Mouse (Mus musculus) embryonic facial prominence, embryonic 12.5 days (tissue): ENCODE results near the gene Gas8. TPM values are rescaled to one million over a fixed set of nuclear protein-coding genes. Genes with fewer than 3 reads are reported as not detected.
"Not testable (repeated sequence)": the region's sequence is repeated elsewhere in the genome, so short reads cannot be mapped to it uniquely, and the experiment has no call there.

ENCODE experiments used
- ATAC-seq: fragments of 200-750 bp; cut with Nextera tagmentation; 2 replicates; pipeline ENCODE4 v1.8.0; 2017; ENCODE audit not compliant: insufficient number of reproducible peaks, insufficient read depth, low FRiP score, low TSS enrichment
- H3K27ac ChIP-seq: fragments of 300-500 bp; sonication (generic); 2 replicates; pipeline ENCODE4 v1.5.1; 2016; ENCODE audit warnings: mild to moderate bottlenecking
- H3K27me3 ChIP-seq: fragments of 300-500 bp; sonication (generic); 2 replicates; pipeline ENCODE4 v1.6.1; 2016; ENCODE audit warnings: mild to moderate bottlenecking, moderate library complexity
- H3K36me3 ChIP-seq: fragments of 300-500 bp; sonication (generic); 2 replicates; pipeline ENCODE4 v1.6.1; 2016; ENCODE audit warnings: mild to moderate bottlenecking
- H3K4me1 ChIP-seq: fragments of 300-500 bp; sonication (generic); 2 replicates; pipeline ENCODE4 v1.6.1; 2016
- H3K4me2 ChIP-seq: fragments of 300-500 bp; sonication (generic); replicated peaks from 2 replicates; pipeline ENCODE4 v1.6.1; 2016; ENCODE audit warnings: mild to moderate bottlenecking, moderate library complexity
- H3K4me3 ChIP-seq: fragments of 300-500 bp; sonication (generic); 2 replicates; pipeline ENCODE4 v1.5.1; 2016; ENCODE audit warnings: mild to moderate bottlenecking
- H3K9ac ChIP-seq: fragments of 300-500 bp; sonication (generic); 2 replicates; pipeline ENCODE4 v1.6.1; 2016; ENCODE audit warnings: mild to moderate bottlenecking, moderate library complexity
- H3K9me3 ChIP-seq: fragments of 300-500 bp; sonication (generic); 2 replicates; pipeline ENCODE4 v1.6.1; 2016; ENCODE audit warnings: mild to moderate bottlenecking, moderate library complexity
- WGBS: fragments of 180-500 bp; shearing (Covaris S2); methylation state at CpG from one replicate; pipeline ENCODE4 v1.1.7; 2016; 5-methylcytosine and 5-hydroxymethylcytosine counted together
- polyA plus RNA-seq: library from polyadenylated mRNA; unstranded; fragments of >200 nt; fragmentation: Nextera tagmentation; extraction: Ambion mirVana; gene quantifications from 2 replicates; pipeline ENCODE4 v1.2.1, GENCODE M21; 2016

The Gas8 gene
- 37.4 and 40.6 TPM in 2 replicates for polyA plus RNA-seq

DNA sequence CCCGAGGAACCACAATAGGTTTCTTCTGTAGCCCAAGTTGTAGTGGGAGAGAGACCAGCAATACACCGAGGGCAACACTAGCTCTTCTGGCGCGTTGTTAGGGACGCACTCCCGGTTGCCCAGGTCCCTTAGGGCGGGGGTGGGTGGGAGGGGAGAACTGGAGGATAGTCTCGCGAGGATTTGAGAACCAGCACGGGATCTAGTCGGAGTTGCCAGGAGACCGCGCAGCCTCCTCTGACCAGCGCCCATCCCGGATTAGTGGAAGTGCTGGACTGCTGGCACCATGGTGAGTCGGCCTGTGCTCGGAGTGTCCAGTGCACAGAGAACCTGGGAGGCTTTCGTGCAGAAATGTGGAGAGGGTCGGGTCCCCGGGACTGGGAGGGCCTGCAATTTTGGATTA is at the start of gene Gas8:
Gene Gas8, plus strand, starts transcription at position 168 of the 400 bp plus-strand sequence.
- H3K4me2 ChIP-seq: peak within 1 kb of the TSS; percentile 93
- peak within 1 kb of the TSS; percentile 85 for H3K9ac ChIP-seq
- ATAC-seq: peak; percentile 84
- H3K27me3 ChIP-seq: peaks cover 7% of the 10 kb centered on the region
- H3K4me1 ChIP-seq: peaks cover 24% of the 10 kb centered on the region
- WGBS: 0% methylated on average over 20 of the region's 20 CpGs
- no peaks in the 10 kb centered on the region for H3K9me3 ChIP-seq
- H3K4me3 ChIP-seq: peak within 1 kb of the TSS; percentile 79
- peaks cover 23% of the 10 kb centered on the region for H3K36me3 ChIP-seq
- H3K27ac ChIP-seq: no peak within 1 kb of the TSS

DNA sequence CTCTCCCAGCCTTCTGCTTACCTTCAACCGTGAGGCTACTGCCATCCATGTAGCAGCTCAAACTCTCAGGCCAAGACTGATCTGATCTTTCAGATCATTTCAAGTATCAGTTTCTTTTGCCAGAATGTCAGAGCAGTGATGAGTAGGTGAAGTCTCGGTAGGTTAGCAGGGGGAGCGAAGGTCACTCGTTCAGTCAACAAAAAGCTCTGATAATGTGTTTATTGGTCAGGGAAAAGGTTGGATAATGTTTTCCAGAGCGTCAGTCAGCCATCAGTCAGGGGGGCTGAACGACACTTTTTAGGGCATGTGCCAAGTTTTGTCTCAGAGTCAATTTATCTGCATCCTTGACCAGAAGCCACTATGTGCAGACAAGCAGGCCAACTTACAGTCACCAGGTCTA is 45.6 kb upstream of the Gas8 start:
- H3K9ac ChIP-seq, H3K4me3 ChIP-seq, H3K36me3 ChIP-seq, ATAC-seq, H3K9me3 ChIP-seq, H3K27me3 ChIP-seq, H3K27ac ChIP-seq, H3K4me2 ChIP-seq, H3K4me1 ChIP-seq: not testable (repeated sequence)
- 63% methylated on average over 6 of the region's 6 CpGs for WGBS

DNA sequence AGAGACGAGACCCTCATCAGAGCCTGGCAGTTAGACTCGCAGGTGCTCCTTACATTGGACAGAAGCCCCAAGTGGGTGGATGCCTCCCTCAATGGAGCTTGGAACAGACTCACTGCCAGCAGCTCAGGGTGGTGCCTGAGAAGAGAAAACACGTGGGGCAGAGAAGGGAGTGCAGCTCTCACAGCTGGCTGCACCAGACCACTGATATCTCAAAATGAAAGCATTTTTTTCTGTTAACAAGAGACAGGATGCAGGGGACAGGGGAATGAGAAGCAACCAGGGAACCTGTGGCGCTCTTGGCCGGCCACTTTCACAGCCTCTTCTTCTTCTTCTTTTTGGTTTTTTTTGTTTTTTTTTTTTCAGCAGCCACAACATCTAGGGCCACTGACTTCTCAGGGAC is 44.1 kb upstream of the Gas8 start:
- H3K4me1 ChIP-seq: peaks cover 15% of the 10 kb centered on the region
- H3K36me3 ChIP-seq, H3K27ac ChIP-seq, H3K4me2 ChIP-seq, ATAC-seq, H3K27me3 ChIP-seq, H3K4me3 ChIP-seq, H3K9ac ChIP-seq, H3K9me3 ChIP-seq: not testable (repeated sequence)
- WGBS: 65% methylated on average over 5 of the region's 5 CpGs

DNA sequence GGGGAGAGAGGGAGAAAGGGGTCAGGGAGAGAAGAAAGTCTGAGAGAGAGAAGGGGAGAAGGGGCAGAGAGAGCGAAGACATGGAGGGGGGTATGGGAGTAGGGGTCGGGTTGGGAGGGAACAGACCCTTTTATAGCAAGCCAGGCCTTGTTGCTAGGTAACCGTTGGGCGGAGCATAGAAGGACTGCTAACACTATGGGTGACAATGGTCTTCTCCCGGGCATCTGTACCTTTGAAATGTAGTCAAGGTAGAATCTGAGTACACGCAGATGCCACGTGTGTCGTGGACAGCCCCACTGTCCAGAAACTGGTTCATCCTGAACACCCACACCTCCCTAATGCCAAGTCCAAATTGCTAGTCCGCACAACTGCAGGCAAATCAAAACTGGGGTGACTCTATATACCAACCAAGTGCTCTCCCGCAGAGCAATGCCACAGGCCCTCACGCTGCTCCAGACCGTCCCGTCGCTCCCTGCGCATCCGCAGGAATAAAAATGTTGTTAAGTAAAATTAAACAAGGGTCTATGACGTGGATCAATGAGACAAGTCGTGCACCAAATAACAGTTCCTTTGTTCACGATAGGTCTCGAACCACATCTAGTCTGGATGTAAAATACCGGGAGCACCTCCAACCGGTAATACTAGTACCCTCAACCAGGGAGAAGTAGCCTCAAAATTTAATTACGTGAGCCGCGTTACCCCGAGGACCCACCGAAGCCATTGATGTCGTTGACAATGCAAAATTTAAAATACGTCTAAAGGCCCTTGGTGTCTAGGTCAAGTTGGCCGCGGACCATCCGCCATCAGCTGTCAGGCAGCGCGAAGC is 41.5 kb upstream of the Gas8 start:
- H3K4me1 ChIP-seq: peaks cover 15% of the 10 kb centered on the region
- H3K36me3 ChIP-seq: peaks cover 16% of the 10 kb centered on the region
- no peaks in the 10 kb centered on the region for H3K9me3 ChIP-seq
- peak overlapping the region; percentile 91; the same call in 1 of the 2 replicates for H3K27ac ChIP-seq
- peak overlapping the region; percentile 87 for H3K4me2 ChIP-seq
- peak; percentile 43; the same call in 1 of the 2 replicates for ATAC-seq
- peak overlapping the region; percentile 66 for H3K4me3 ChIP-seq
- WGBS: 9% methylated on average over 34 of the region's 34 CpGs
- peak overlapping the region; percentile 75 for H3K9ac ChIP-seq
- no peaks in the 10 kb centered on the region for H3K27me3 ChIP-seq

DNA sequence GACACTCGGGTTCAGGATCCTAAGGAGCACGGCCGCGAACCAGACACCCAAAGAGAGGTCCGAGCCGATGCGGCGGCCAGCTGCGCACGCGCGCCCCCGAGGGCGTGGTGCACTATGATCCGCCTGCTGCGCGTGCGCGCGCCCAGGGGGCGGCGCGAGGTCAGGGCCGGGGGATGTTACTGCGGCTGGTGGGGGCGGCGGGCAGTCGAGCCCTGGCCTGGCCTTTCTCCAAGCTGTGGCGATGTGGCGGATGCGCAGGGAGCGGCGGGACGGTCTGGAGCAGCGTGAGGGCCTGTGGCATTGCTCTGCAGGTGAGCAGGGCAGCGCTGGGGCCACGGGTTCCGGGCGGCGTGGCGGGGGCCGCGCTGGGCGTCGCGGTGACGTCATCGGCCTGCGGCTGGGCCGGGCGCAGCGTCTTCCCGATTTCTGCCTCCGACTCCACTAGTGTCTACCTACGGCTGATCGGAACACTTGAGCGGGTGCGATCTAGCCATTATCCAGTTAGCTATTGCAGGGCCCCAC is 40.8 kb upstream of the Gas8 start, which contains the start of gene Afg3l1:
Gene Afg3l1, plus strand, starts transcription at position 167 of the 522 bp plus-strand sequence.
- peak within 1 kb of the TSS; percentile 66 for H3K4me3 ChIP-seq

DNA sequence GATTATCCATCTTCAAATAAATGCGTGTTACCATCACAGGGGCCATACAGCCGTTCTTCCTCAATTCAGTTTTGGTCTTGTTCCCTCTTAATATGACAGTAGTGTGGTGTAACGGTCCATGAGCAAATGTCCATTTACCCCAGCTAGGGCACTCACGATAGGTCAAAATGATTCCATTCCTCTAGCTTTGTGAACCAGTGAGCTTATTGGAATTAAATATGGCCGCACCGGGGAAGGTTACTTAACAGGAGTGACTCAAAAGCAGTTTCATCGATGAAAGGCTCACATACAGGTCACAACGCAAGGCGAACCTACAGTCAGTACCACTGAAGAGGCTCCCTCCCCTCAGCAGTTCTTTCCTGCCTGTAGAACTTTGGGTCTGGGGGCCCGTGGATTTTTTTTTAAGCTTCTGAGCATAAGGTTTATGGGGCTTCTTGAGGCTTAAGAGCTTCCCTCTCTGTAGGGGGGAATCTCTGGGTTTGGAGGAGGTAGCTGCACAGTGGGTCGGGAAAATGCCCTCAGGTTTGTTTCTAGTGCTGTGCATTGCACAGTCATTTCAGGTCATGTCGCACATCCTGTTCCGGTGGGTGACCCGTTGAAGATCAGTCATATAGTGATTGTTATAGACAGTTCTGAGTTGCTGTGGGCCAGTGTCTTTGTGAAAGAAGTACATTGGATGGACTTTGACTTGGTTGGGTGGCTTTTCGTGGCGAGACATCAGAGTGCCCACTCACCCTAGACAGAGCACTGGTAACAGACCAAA is 40.0 kb upstream of the Gas8 start:
- ATAC-seq: no peak
- 36% methylated on average over 16 of the region's 16 CpGs for WGBS
- H3K27ac ChIP-seq: peak overlapping the region; percentile 91

More for the DNA sequence above, 40.8 kb upstream of the Gas8 start, which contains the start of gene Afg3l1:
- Histone ChIP-seq H3K36me3 (peaks cover 23% of the 10 kb centered on the region), H3K27ac (peak within 1 kb of the TSS; percentile 91), H3K9me3 (no peaks in the 10 kb centered on the region), H3K9ac (peak within 1 kb of the TSS; percentile 75), H3K4me2 (peak within 1 kb of the TSS; percentile 87), H3K4me1 (peaks cover 15% of the 10 kb centered on the region), H3K27me3 (no peaks in the 10 kb centered on the region)
- peak; percentile 85 for ATAC-seq
- under 1% methylated on average over 58 of the region's 58 CpGs for WGBS

DNA sequence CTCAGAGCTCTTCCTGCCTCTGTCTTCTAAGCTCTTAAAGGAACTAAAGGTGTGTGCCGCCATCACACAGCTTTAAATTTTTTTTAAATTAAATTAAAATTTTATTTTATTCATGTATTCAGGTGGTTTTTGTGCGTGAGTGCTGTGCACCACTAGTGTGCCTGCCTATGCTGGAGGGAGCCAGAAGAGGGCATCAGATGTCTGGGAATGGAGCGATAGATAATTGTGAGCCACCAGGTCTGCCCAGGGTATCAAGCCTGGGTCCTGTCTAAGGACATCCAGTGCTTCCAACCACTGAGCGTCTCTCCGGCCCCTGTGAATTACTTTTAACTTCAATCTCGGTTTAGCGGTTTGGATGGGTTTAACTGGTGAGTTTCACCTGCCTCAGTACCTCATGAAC is 36.0 kb upstream of the Gas8 start:
- Histone ChIP-seq H3K4me2 (no peak overlapping the region), H3K27me3 (no peaks in the 10 kb centered on the region), H3K36me3 (peaks cover 61% of the 10 kb centered on the region), H3K4me1 (peaks cover 9% of the 10 kb centered on the region), H3K9ac (no peak overlapping the region), H3K27ac (no peak overlapping the region), H3K9me3 (no peaks in the 10 kb centered on the region), H3K4me3 (no peak overlapping the region)
- 86% methylated on average over 7 of the region's 7 CpGs for WGBS
- no peak for ATAC-seq

More for the DNA sequence above, 40.0 kb upstream of the Gas8 start:
- no peaks in the 10 kb centered on the region for H3K27me3 ChIP-seq
- peaks cover 28% of the 10 kb centered on the region for H3K36me3 ChIP-seq
- H3K4me2 ChIP-seq: peak overlapping the region; percentile 87
- H3K4me3 ChIP-seq: peak overlapping the region; percentile 66
- no peaks in the 10 kb centered on the region for H3K9me3 ChIP-seq
- peaks cover 15% of the 10 kb centered on the region for H3K4me1 ChIP-seq
- H3K9ac ChIP-seq: peak overlapping the region; percentile 75

DNA sequence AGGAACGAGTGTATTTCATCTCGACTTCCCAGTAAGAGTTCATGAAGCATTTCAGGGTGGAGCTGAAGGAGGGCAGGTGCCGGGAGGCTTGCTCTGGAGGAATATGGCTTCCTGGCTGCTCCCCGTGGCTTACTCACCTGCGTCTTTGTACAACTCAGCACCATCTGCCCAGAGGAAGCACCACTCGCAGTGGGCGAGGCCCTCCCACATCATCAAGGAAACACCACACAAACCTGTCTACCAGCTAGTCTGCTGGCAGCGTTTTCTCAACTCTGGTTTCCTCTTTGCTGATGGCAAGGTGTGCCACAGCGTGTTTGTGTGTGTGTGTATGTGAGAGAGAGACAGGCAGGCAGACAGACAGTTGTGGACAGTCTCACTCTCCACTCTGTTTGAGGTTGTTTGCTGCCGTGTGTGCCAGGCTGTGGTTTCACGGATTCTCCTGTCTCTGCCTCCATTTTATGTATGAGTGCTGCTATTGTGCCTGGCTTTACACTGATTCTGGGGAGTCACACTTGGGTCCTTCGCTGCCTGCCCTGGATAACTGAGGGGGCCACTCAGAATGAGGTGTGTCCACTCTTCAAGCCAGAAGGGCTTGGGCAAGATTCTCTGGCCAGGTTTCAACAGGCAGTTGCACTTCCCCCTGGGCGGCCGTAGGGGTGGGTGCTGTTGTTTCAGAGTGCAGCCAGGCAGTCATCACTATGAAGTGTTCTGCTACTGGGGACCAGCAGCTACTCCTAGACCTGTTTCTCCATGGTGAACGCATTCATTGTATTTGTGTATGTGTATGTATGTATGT is 27.2 kb upstream of the Gas8 start:
- Histone ChIP-seq H3K9me3 (no peaks in the 10 kb centered on the region), H3K4me3 (no peak overlapping the region), H3K36me3 (peaks cover 96% of the 10 kb centered on the region), H3K9ac (no peak overlapping the region), H3K4me1 (no peaks in the 10 kb centered on the region), H3K4me2 (no peak overlapping the region), H3K27me3 (no peaks in the 10 kb centered on the region), H3K27ac (no peak overlapping the region)
- no peak for ATAC-seq
- 90% methylated on average over 15 of the region's 15 CpGs for WGBS

DNA sequence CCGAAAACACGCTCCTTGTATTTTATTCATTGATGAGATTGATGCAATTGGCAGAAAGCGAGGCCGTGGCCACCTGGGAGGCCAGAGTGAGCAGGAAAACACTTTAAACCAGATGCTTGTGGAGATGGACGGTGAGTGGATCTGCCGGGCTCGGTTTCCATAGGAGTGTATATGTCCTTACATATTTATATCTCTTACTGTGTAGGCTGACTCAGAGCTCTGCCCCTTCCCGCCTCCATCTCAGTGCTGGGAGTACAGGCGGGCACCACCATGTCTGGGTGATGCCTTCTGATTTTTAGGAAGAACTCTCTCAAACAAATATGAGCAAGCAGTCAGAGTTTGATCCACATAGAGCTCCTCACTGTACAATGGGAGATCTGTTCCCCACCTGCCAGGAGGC is 25.7 kb upstream of the Gas8 start:
- Histone ChIP-seq H3K4me1 (no peaks in the 10 kb centered on the region), H3K36me3 (peaks cover 95% of the 10 kb centered on the region), H3K27me3 (no peaks in the 10 kb centered on the region), H3K4me3 (no peak overlapping the region), H3K4me2 (no peak overlapping the region), H3K9ac (no peak overlapping the region), H3K9me3 (no peaks in the 10 kb centered on the region), H3K27ac (no peak overlapping the region)
- no peak for ATAC-seq
- WGBS: 97% methylated on average over 9 of the region's 9 CpGs

DNA sequence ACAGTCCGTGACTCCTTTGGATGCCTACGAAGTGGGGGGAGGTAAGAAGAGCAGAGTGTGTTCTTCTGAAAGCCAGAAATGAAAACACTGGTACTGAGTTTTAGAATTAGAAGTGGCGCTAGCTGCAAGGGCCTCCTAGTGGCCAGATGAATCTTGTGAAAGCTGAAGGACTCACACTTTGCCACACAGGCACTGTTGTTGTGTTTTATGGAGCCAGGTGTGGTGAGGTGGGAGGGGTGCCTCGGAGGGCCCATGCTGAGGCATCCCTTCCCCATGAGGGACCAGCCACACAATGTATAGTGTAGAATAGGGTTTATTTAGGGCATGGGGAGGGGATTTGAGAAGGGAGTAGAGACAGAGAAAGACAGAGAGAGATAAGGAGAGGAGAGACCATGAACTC is 20.9 kb upstream of the Gas8 start:
- ATAC-seq: no peak
- 91% methylated on average over 4 of the region's 4 CpGs for WGBS
- H3K27me3 ChIP-seq: no peaks in the 10 kb centered on the region
- no peak overlapping the region for H3K9ac ChIP-seq
- peaks cover 95% of the 10 kb centered on the region for H3K36me3 ChIP-seq
- H3K4me1 ChIP-seq: no peaks in the 10 kb centered on the region
- no peak overlapping the region for H3K27ac ChIP-seq
- no peaks in the 10 kb centered on the region for H3K9me3 ChIP-seq
- no peak overlapping the region for H3K4me3 ChIP-seq
- H3K4me2 ChIP-seq: no peak overlapping the region

DNA sequence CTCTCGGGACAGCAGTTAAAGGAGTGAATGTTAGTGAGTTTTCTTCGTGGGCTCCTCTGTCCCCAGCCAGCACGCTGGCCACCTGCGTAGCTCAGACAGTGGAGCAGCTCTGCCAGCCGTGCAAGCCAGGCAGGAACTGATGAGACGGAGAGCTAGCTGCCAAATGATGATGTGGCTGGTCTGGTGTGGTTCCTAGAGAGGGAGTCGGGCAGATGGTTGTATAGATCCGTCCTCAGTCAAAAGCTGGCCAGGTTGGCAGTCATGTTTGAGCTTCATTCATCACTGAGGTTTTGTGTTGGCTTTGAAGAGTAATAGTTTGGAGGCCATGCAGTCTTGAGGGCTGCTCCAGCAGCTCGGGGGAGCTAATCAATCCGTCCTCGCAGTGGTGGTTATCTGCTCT is 19.7 kb upstream of the Gas8 start:
- 90% methylated on average over 11 of the region's 11 CpGs for WGBS
- H3K9me3 ChIP-seq: no peaks in the 10 kb centered on the region
- no peaks in the 10 kb centered on the region for H3K4me1 ChIP-seq
- H3K4me3 ChIP-seq: no peak overlapping the region
- H3K9ac ChIP-seq: no peak overlapping the region
- no peak overlapping the region for H3K27ac ChIP-seq
- no peak overlapping the region for H3K4me2 ChIP-seq
- no peak for ATAC-seq
- peaks cover 95% of the 10 kb centered on the region for H3K36me3 ChIP-seq
- H3K27me3 ChIP-seq: no peaks in the 10 kb centered on the region
